Mouse (Mus musculus) hindbrain, postnatal 0 days (tissue): ENCODE results near the gene Txlnb. TPM values are rescaled to one million over a fixed set of nuclear protein-coding genes. Genes with fewer than 3 reads are reported as not detected.

Source experiments
- ATAC-seq: fragments of 200-750 bp; cut with Nextera tagmentation; 2 replicates; pipeline ENCODE4 v1.8.0; 2017; ENCODE audit warnings: mild to moderate bottlenecking, moderate TSS enrichment, moderate library complexity
- DNase-seq: peaks from one replicate; pipeline ENCODE4 v3.0.0-alpha.2; 2015; ENCODE audit warnings: low spot score
- H3K27ac ChIP-seq: fragments of 300-500 bp; sonication (generic); 2 replicates; pipeline ENCODE4 v1.5.1; 2014; ENCODE audit warnings: mild to moderate bottlenecking
- H3K27me3 ChIP-seq: fragments of 300-500 bp; sonication (generic); 2 replicates; pipeline ENCODE4 v1.6.1; 2014; ENCODE audit warnings: low read length, mixed read lengths; ENCODE audit not compliant: insufficient read depth
- H3K36me3 ChIP-seq: fragments of 300-500 bp; sonication (generic); 2 replicates; pipeline ENCODE4 v1.6.1; 2014; ENCODE audit warnings: low read length, mixed read lengths; ENCODE audit not compliant: insufficient read depth
- H3K4me1 ChIP-seq: fragments of 300-500 bp; sonication (generic); 2 replicates; pipeline ENCODE4 v1.6.1; 2014; ENCODE audit warnings: antibody characterized with exemption, low read length, mixed read lengths; ENCODE audit not compliant: insufficient read depth
- H3K4me2 ChIP-seq: fragments of 300-500 bp; sonication (generic); 2 replicates; pipeline ENCODE4 v1.6.1; 2014; ENCODE audit warnings: low read depth, mild to moderate bottlenecking, low read length, moderate library complexity, mixed read lengths
- H3K4me3 ChIP-seq: fragments of 300-500 bp; sonication (generic); 2 replicates; pipeline ENCODE4 v1.5.1; 2014; ENCODE audit warnings: low read length
- H3K9ac ChIP-seq: fragments of 300-500 bp; sonication (generic); replicated peaks from 2 replicates; pipeline ENCODE4 v1.6.1; 2014; ENCODE audit warnings: mild to moderate bottlenecking, low read length, moderate library complexity, mixed read lengths
- H3K9me3 ChIP-seq: fragments of 300-500 bp; sonication (generic); 2 replicates; pipeline ENCODE4 v1.6.1; 2016; ENCODE audit warnings: low read length, mixed read lengths
- CTCF ChIP-seq: IDR thresholded peaks from 2 replicates; pipeline ENCODE4 v1.5.1; 2016; ENCODE audit warnings: antibody characterized with exemption, control low read depth, low read depth
- WGBS: fragments of 180-500 bp; shearing (Covaris S2); extraction: QIAGEN DNeasy Blood & Tissue Kit; methylation state at CpG from one replicate; pipeline ENCODE4 v1.1.7; 2014; 5-methylcytosine and 5-hydroxymethylcytosine counted together
- polyA plus RNA-seq: library from polyadenylated mRNA; unstranded; fragments of >200 nt; fragmentation: Nextera tagmentation; extraction: Ambion mirVana; gene quantifications from 2 replicates; pipeline ENCODE4 v1.2.1, GENCODE M21; 2015
- total RNA-seq: library from RNA; depleted of rRNA; stranded (reverse); fragments of >200 nt; gene quantifications from 2 replicates; pipeline ENCODE4 v1.2.3, GENCODE M21; 2014

Txlnb gene
- total and polyA plus RNA-seq, 2 experiments from 2014 or later, result 0.85 to 0.99 TPM

DNA sequence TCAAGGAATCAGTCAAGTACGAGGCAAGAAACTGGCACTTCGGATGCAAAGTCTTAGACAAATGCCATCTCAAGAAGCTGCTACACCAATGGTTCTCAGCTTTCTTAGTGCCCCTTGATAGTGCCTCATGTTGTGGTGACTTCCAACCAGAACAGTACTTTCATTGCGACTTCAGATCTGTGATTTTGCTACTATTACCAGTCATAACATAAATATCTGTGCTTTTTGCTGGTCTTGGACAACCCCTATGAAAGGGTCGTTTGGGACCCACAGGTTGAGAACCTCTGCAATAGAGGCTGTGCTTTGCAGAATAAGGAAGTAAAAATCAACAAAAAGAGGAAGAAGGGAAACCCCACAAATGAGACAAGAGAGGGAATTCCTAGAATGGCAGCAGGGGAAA is 7.7 kb upstream of the Txlnb start:
- H3K27ac ChIP-seq, result no peak overlapping the region
- H3K4me3 ChIP-seq, result no peak overlapping the region
- H3K36me3 ChIP-seq, result no peaks in the 10 kb centered on the region
- H3K9me3 ChIP-seq, result no peaks in the 10 kb centered on the region
- no peak for TF ChIP-seq CTCF
- no peaks in the 10 kb centered on the region for H3K4me1 ChIP-seq
- H3K9ac ChIP-seq, result no peak overlapping the region
- no peak overlapping the region for H3K4me2 ChIP-seq
- ATAC-seq, result no peak
- H3K27me3 ChIP-seq, result no peaks in the 10 kb centered on the region
- DNase-seq, result no peak
- WGBS, result 86% methylated on average over 4 of the region's 4 CpGs

- 72% methylated on average over 5 of the region's 5 CpGs for whole genome bisulfite sequencing
- no peak for ATAC-seq
- no peak for TF ChIP-seq CTCF
Observed at GRCm38 (mm10) chr10:17793926-17794325, 2.1 kb upstream of the Txlnb start.

DNA sequence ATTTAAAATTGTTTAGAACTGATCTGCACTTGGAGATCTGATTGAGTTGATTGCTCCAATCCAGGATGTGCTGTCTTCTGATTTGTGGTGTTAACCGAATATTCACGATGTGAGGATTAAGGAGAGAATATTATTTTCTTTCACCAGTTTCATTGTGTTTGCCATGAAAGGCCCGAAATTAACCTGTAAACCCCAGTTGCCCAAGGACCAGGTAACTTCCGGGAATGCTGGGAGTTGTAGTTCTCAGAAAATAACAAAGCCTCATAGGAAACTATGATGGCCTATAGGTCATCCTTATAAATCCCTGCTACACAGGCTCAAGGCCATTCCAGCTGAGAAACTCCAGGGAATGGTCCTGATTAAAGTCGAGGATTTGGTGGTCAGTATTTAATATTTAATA is 1.6 kb upstream of the Txlnb start:
- WGBS, result 88% methylated on average over 5 of the region's 5 CpGs
- H3K9me3 ChIP-seq, result no peaks in the 10 kb centered on the region
- no peak for TF ChIP-seq CTCF
- H3K36me3 ChIP-seq, result no peaks in the 10 kb centered on the region
- H3K4me1 ChIP-seq, result peaks cover 5% of the 10 kb centered on the region; the same call in 1 of the 2 replicates
- H3K4me3 ChIP-seq, result no peak overlapping the region
- H3K27me3 ChIP-seq, result no peaks in the 10 kb centered on the region
- ATAC-seq (no peak), DNase-seq (no peak)
- H3K9ac ChIP-seq, result no peak overlapping the region
- H3K27ac ChIP-seq, result no peak overlapping the region
- no peak overlapping the region for H3K4me2 ChIP-seq

More at GRCm38 (mm10) chr10:17793926-17794325, 2.1 kb upstream of the Txlnb start:
- Histone ChIP-seq H3K4me3 (no peak overlapping the region), H3K4me1 (peaks cover 5% of the 10 kb centered on the region; the same call in 1 of the 2 replicates), H3K4me2 (no peak overlapping the region), H3K27ac (no peak overlapping the region), H3K9me3 (no peaks in the 10 kb centered on the region), H3K36me3 (no peaks in the 10 kb centered on the region), H3K27me3 (no peaks in the 10 kb centered on the region), H3K9ac (no peak overlapping the region)
- peak; percentile 24 for DNase-seq

DNA sequence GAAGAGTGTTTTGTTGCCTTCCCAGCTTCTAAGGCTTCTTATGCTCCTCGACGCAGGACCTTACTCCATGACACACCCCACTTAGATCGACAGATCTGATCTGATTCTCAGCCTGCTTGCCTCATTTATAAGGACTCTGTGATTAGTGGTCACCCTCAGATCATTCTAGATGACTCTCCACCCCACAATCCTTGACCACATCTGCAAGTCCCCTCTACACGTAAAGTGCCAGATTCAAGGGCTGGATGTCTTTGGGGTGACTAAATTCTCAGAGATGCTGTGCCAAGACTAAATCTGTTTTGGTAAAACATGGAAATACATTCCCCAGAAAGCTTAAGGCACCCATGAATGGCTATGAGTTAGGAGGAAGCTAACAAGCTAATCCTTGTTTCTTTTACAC is 799 bp upstream of the Txlnb start:
- H3K9me3 ChIP-seq, result no peaks in the 10 kb centered on the region

GRCm38 (mm10) chr10:17796846-17797631 is 1.0 kb downstream of the Txlnb start:
- H3K27me3 ChIP-seq, result no peaks in the 10 kb centered on the region
- no peak overlapping the region for H3K27ac ChIP-seq
- no peaks in the 10 kb centered on the region for H3K36me3 ChIP-seq
- peaks cover 5% of the 10 kb centered on the region; the same call in 1 of the 2 replicates for H3K4me1 ChIP-seq
- no peaks in the 10 kb centered on the region for H3K9me3 ChIP-seq
- no peak overlapping the region for H3K9ac ChIP-seq
- ATAC-seq (no peak), DNase-seq (peak; percentile 5)
- peak overlapping the region; percentile 48 for H3K4me2 ChIP-seq
- WGBS, result 39% methylated on average over 12 of the region's 12 CpGs
- TF ChIP-seq CTCF, result no peak
- H3K4me3 ChIP-seq, result no peak overlapping the region

More for the DNA sequence above, 799 bp upstream of the Txlnb start:
- TF ChIP-seq CTCF, result no peak
- H3K27me3 ChIP-seq, result no peaks in the 10 kb centered on the region
- H3K9ac ChIP-seq, result no peak overlapping the region
- peaks cover 5% of the 10 kb centered on the region; the same call in 1 of the 2 replicates for H3K4me1 ChIP-seq
- H3K27ac ChIP-seq, result peak overlapping the region; percentile 49; the same call in 1 of the 2 replicates
- ATAC-seq (no peak), DNase-seq (no peak)
- 81% methylated on average over 4 of the region's 4 CpGs for WGBS
- H3K36me3 ChIP-seq, result no peaks in the 10 kb centered on the region
- H3K4me3 ChIP-seq, result no peak overlapping the region
- no peak overlapping the region for H3K4me2 ChIP-seq

GRCm38 (mm10) chr10:17797681-17798080 is 1.7 kb downstream of the Txlnb start:
- H3K9me3 ChIP-seq, result no peaks in the 10 kb centered on the region
- no peak overlapping the region for H3K4me3 ChIP-seq
- DNase-seq (no peak), ATAC-seq (no peak)
- no peak for TF ChIP-seq CTCF
- peaks cover 5% of the 10 kb centered on the region; the same call in 1 of the 2 replicates for H3K4me1 ChIP-seq
- H3K4me2 ChIP-seq, result no peak overlapping the region
- no peaks in the 10 kb centered on the region for H3K36me3 ChIP-seq
- no peaks in the 10 kb centered on the region for H3K27me3 ChIP-seq
- no peak overlapping the region for H3K27ac ChIP-seq
- no peak overlapping the region for H3K9ac ChIP-seq
- 72% methylated on average over 3 of the region's 3 CpGs for WGBS

DNA sequence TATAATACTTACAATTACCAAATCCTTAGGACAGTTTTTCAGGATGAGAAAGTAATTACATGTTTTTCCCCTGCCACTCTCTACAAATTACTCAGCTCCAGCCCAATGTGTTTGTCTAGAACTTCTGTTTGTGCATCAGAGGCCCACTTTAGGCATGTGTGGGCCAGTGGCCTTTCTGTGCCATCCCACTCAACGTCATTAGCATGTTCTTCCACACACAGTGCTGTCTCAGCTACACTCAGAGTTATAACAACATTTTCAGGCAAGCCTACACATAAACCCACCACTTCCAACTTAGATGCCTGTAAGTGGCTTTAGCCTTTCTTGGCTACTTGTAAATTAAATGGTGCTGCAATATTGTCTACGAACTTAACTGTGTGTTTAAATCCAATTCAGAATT is 5.8 kb downstream of the Txlnb start:
- DNase-seq, result no peak
- ATAC-seq, result no peak
- TF ChIP-seq CTCF, result no peak
- Histone ChIP-seq H3K9me3 (no peaks in the 10 kb centered on the region), H3K9ac (no peak overlapping the region), H3K4me2 (no peak overlapping the region), H3K4me1 (no peaks in the 10 kb centered on the region), H3K27ac (no peak overlapping the region), H3K4me3 (no peak overlapping the region), H3K36me3 (no peaks in the 10 kb centered on the region), H3K27me3 (no peaks in the 10 kb centered on the region)
- 75% methylated on average over 2 of the region's 2 CpGs for WGBS
